In genomic region chr16:20454155-20454654, GRCm38 (mm10) we compare ENCODE assay signal across 19 mouse cellular contexts. TPM values are rescaled to one million over a fixed set of nuclear protein-coding genes. Genes with fewer than 3 reads are reported as not detected.
A peak's percentile ranks its signal among the peaks of the same experiment; 100 is the strongest.
DNase-seq lines count a peak whose midpoint lies in the region; ATAC-seq and TF ChIP-seq lines count a peak whose summit lies in the region.
"Had no signal": no experiment of that assay in that cellular context is flagged by ENCODE, and none has a peak within 500 bp of the region (broad histone marks: within the 10 kb centered on the region; RNA-seq: fewer than 3 reads in every experiment).

No protein-coding gene starts in this region.

- no peaks in the 10 kb centered on the region for H3K9me3 ChIP-seq in ES-Bruce4 (replicated peaks; ENCODE audit: control insufficient read depth, insufficient read depth, low read length, poor library complexity, severe bottlenecking)
- H3K9me3 ChIP-seq: embryonic facial prominence, embryonic 12.5 days; heart, embryonic 12.5 days; hindbrain, embryonic 10.5 days; intestine, embryonic 15.5 days had no signal

- peaks cover 4% of the 10 kb centered on the region for H3K36me3 ChIP-seq in ES-Bruce4 (ENCODE audit: control insufficient read depth, insufficient read depth, low read length, poor library complexity, severe bottlenecking)
- H3K36me3 ChIP-seq: embryonic facial prominence, embryonic 12.5 days; heart, embryonic 12.5 days; hindbrain, embryonic 10.5 days; intestine, embryonic 15.5 days had no signal

- no peaks in the 10 kb centered on the region for H3K27me3 ChIP-seq in ES-Bruce4 (ENCODE audit: control insufficient read depth, insufficient read depth, low read length, poor library complexity, severe bottlenecking)
- H3K27me3 ChIP-seq: embryonic facial prominence, embryonic 12.5 days; heart, embryonic 12.5 days; intestine, embryonic 15.5 days had no signal

- H3K4me3 ChIP-seq in ES-Bruce4 (ENCODE audit: low read depth, low read length): peak overlapping the region; percentile 74
- H3K4me3 ChIP-seq: embryonic facial prominence, embryonic 12.5 days; heart, adult 2 months; heart, embryonic 12.5 days; hindbrain, embryonic 10.5 days; intestine, embryonic 15.5 days had no signal

- peak overlapping the region; percentile 43 for H3K9ac ChIP-seq in ES-Bruce4 (ENCODE audit: low read depth, poor library complexity, severe bottlenecking)
- H3K9ac ChIP-seq: embryonic facial prominence, embryonic 12.5 days; heart, embryonic 12.5 days; hindbrain, embryonic 14.5 days; intestine, embryonic 15.5 days had no signal

- peaks cover 1% of the 10 kb centered on the region for H3K4me1 ChIP-seq in ES-Bruce4 (ENCODE audit: control insufficient read depth, insufficient read depth, low read length)
- H3K4me1 ChIP-seq: embryonic facial prominence, embryonic 12.5 days; heart, embryonic 12.5 days; hindbrain, embryonic 10.5 days; intestine, embryonic 15.5 days had no signal

- DNase-seq in 416B (ENCODE audit: low read depth) (peak; percentile 33), R1 (ENCODE audit: low read depth, low spot score) (peak; percentile 98)
- peak; percentile 38 for DNase-seq in yolk sac, embryonic 10.5 days (ENCODE audit: low spot score)
- no peak for DNase-seq in layer of hippocampus, adult 9-11 months
- no peak for DNase-seq in left cerebral cortex, postnatal 14 days (ENCODE audit: low spot score in 2 of 2)
- DNase-seq: adrenal gland, postnatal 10 days; cerebellum, adult 11 months; cerebellum, adult 8-10 months; cerebellum, postnatal 25 days; gastrocnemius, postnatal 10 days; heart, adult 2 months had no signal

- peak; percentile 55 for TF ChIP-seq POLR2A in ES-Bruce4 (IDR thresholded peaks at IDR 0.05; ENCODE audit: insufficient read depth, low read length)

- peak overlapping the region; percentile 19 for H3K27ac ChIP-seq in ES-Bruce4 (ENCODE audit: insufficient read depth, low read length)
- H3K27ac ChIP-seq: embryonic facial prominence, embryonic 12.5 days; heart, adult 2 months; hindbrain, embryonic 10.5 days; hindbrain, embryonic 14.5 days; intestine, embryonic 15.5 days had no signal

- no peak for TF ChIP-seq CTCF in ES-Bruce4 (IDR thresholded peaks at IDR 0.05; ENCODE audit: low read depth, low read length)

- TF ChIP-seq EP300 in ES-Bruce4 (IDR thresholded peaks at IDR 0.05; ENCODE audit: insufficient read depth, low read depth, low read length): no peak

- ATAC-seq in megakaryocyte, adult 5-6 weeks (ENCODE audit: poor library complexity, severe bottlenecking): no peak
- ATAC-seq: forebrain, embryonic 16.5 days; intestine, embryonic 15.5 days had no signal

- intact Hi-C loops in left cerebral cortex, postnatal 14 days (cut with DNase I): no loop called here

RNA-seq across cellular contexts. Expression of gene Abcc5, which starts 28.0 kb away (rescaled TPM):
- 85.0 and 89.5 TPM in 2 replicates for polyA plus RNA-seq in ES-Bruce4 (2011; ENCODE audit: insufficient read depth, insufficient read length, low read depth, missing spikeins)
- 22.8 and 27.4 TPM in 2 replicates for total RNA-seq in megakaryocyte, adult 5-6 weeks (2015)
- total RNA-seq in megakaryocyte, adult 5-6 weeks (2017): 28.2 and 38.9 TPM in 2 replicates
- total RNA-seq in left cerebral cortex, postnatal 14 days (2021): 100 to 1,000 TPM; 188 to 198 TPM

RNA-seq across cellular contexts. Expression of gene Eif2b5, which starts 44.4 kb away (rescaled TPM):
- polyA plus RNA-seq in ES-Bruce4 (2011; ENCODE audit: insufficient read depth, insufficient read length, low read depth, missing spikeins): 86.6 and 94.0 TPM in 2 replicates
- total RNA-seq in megakaryocyte, adult 5-6 weeks (2015): 30.1 and 31.6 TPM in 2 replicates
- total RNA-seq in megakaryocyte, adult 5-6 weeks (2017): 43.1 and 46.1 TPM in 2 replicates
- total RNA-seq in left cerebral cortex, postnatal 14 days (2021): 10 to 100 TPM; 55.0 to 57.6 TPM

Comparison
In these comparisons a context has a peak if more than half of its experiments do, and no peak if none do; other contexts are left out.
1. DNase-seq: peak in 416B (single experiment), R1 (single experiment) and yolk sac, embryonic 10.5 days (single experiment); none in layer of hippocampus, adult 9-11 months (single experiment) and left cerebral cortex, postnatal 14 days (0 of 2).
2. RNA of gene Abcc5, which starts 28.0 kb away (total RNA-seq): 188 to 198 TPM in left cerebral cortex, postnatal 14 days; 22.8 to 38.9 TPM in megakaryocyte, adult 5-6 weeks; every median in the first group is over 4 times any median in the second.